Mouse (Mus musculus): ENCODE results near the gene 5031439G07Rik.

- TF ChIP-seq POLR2A (IDR thresholded peaks at IDR 0.05; ENCODE audit: extremely low read depth, insufficient read depth, low read length) = no peak
- no peak for TF ChIP-seq CTCF (IDR thresholded peaks at IDR 0.05; ENCODE audit: extremely low read depth, insufficient read depth, low read length)
These were observed 44.0 kb downstream of the 5031439G07Rik start for GRCm38 (mm10) chr15:84944319-84944718.
